Mouse (Mus musculus) 416B (cell line): Measurements from ENCODE around the gene Enthd1.
A peak's percentile ranks its signal among the peaks of the same experiment; 100 is the strongest.
"Not testable (repeated sequence)": the region's sequence is repeated elsewhere in the genome, so short reads cannot be mapped to it uniquely, and the experiment has no call there.

Experiments
- DNase-seq: peaks from one replicate; pipeline ENCODE4 v3.0.0; 2011; ENCODE audit warnings: low read depth

Enthd1 gene

GRCm38 (mm10) chr15:80565106-80565665 is at the start of gene Enthd1:
Gene Enthd1, minus strand, starts transcription at chr15:80565156.
- peak; percentile 22 for DNase-seq

GRCm38 (mm10) chr15:80613904-80614303 is 48.9 kb upstream of the Enthd1 start:
- DNase-seq = no peak

- DNase-seq = no peak
Measured at GRCm38 (mm10) chr15:80611478-80611877, 46.5 kb upstream of the Enthd1 start.

DNA sequence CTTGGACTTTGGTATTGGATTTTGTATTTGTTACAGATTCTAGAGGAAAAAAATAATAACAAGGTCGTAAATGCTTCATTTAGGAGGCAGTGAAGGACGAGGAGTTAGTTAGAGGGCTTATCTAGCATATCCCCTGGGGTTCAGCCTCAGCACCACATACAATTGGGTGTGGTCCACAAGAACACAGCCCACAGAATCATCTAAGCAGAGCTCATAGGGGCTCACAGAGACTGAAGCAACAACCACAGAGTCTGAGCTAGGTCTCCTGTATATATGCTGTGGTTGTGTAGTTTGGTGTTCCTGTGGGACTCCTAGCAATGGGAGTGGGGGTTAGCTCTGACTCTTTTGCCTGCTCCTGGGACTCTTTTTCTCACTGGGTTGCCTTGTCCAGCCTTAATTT is 45.4 kb upstream of the Enthd1 start:
- no peak for DNase-seq

DNA sequence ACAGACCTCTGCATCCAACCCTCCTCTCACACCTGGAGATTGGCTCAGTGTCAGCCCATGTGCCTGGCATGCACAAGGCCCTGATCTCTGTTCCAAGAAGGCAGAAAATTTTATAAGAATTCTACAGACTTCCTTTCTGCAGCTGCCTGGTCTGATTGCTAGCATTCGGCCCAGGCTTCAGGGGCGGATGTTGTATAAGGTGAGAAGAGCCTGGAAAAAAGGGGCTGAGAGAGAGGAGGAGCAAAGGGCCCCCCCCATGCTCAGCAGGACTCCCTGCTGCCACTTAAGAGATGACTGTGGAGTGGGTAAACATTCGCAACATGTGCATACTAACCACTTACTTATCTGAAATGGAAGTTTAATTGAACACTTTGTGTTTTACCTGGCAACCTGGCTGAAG is 43.0 kb upstream of the Enthd1 start:
- no peak for DNase-seq

DNA sequence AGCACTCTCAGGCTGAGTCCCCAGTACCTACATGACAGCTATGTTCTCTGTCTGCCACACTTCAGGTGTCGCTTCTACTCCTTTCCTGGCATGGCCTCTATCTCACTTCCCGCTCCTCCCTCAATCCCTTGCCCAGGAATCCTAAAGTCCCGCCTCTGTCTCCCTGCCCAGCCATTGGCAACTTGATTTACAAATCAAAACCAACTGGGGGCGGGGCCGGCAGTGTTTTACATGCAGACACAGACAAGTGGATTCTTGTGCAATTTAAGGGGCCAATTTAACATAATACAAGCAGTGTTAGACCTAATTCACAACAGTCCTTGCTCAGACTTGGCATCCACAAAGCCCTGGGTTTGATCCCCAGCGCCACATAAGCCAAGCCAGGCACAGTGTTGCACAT is 39.1 kb upstream of the Enthd1 start:
- no peak for DNase-seq

- DNase-seq = no peak
Measured at GRCm38 (mm10) chr15:80602487-80602886, 37.5 kb upstream of the Enthd1 start.

DNA sequence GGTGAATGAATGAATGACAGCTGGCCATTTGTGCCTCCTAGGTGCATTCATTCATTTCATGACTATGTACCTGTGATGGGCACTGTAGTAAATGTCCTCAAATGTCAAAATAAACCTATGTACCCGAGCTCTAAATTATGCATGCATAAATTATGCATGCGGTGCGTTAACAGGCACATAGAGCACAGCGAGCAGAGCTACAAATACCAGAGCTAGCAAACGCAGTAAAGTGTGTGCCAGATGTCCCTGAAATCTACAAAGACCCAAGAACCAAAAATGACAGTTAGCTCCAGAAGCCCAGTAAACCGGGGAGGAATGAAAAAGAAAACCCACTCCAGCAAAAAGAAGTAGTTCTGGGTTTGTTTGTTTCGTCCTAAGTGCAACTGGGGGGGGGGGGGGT is 36.5 kb upstream of the Enthd1 start:
- DNase-seq = no peak

GRCm38 (mm10) chr15:80599843-80600242 is 34.9 kb upstream of the Enthd1 start:
- no peak for DNase-seq

DNA sequence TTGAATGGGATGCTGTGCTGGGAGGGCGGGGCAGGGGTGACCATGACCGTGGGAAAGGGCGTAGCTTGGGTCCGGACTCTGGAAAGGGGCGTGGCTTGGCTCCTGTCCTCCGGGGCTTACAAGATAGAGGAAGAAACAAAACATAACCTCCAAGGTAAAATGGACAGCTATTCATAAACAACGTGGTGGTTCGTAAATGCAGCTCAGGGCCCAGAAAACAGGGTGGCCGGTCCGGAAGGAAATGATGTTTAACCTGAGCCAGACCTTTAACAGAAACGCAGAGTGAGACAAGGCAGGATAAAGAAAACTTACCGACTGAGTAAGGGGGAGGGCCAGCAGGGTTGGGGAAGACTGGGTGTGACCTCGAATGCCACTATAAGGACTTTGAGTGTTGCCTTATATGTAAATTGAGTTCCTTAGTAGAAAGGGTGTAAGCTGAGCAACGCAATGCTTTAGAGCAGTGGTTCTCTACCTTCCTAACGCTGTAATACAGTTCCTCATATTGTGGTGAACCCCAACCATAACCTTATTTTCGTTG is 34.3 kb upstream of the Enthd1 start:
- peak; percentile 56 for DNase-seq

DNA sequence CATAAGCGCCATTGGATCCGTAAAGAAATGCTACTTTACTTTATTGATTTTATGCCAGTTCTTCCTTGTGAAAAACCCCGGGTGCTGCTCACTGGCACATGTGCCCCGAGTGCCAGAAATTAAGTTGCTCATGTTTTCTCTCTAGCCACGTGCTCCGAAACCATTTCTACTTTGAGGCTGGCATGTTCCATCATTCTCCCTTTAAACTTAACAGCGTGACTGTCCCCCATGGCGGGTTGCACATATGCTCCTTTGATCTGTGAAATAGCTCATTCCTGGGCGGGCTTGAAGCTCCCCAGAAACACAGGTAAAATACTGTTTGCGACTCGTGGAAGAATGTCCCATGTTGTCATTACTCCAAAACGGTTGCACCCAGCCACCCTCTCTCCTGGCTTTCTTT is 33.8 kb upstream of the Enthd1 start:
- DNase-seq = no peak

DNA sequence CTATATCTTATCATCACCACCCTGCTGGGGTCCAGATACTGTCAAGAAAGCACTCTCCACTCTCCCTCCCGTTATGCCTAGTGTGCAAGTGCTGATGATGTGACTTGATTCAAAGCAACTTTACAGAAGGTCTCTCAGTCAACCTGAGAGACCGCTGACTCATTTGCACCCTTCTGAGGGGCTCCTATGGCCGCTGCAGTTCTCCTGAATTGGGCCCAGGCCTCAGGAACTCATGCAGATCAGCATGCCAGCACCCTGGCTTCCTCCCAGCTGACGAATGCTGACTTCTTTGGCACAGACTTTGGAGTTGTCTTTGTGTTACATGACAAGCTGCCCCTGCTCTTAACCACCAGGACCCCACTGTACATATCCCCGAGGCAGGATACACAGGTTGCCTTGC is 28.9 kb upstream of the Enthd1 start:
- DNase-seq = no peak

GRCm38 (mm10) chr15:80592737-80593136 is 27.8 kb upstream of the Enthd1 start:
- no peak for DNase-seq

- DNase-seq = no peak
Measured at GRCm38 (mm10) chr15:80590641-80591040, 25.7 kb upstream of the Enthd1 start.

DNA sequence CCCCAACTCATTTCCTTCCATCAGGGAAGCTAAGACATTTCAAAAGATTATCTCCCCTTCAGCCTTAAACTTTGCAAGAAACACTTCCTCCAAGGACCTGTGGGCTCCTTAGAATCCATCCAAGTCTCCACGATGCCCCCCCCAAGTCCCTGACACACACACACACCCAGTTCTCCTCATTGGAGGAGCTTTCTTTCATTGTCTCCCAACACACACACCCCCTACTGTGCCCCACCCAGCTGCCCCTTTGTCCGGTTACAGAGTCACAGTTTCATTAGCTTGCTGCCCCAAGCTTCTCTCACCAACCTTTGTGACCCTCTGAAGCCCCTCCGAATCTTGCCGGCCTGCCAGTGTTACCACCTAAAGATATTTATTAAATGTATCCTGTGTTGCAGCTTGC is 21.3 kb upstream of the Enthd1 start:
- DNase-seq = no peak

- DNase-seq = peak; percentile 75
Measured at GRCm38 (mm10) chr15:80582581-80583495, 17.9 kb upstream of the Enthd1 start.

DNA sequence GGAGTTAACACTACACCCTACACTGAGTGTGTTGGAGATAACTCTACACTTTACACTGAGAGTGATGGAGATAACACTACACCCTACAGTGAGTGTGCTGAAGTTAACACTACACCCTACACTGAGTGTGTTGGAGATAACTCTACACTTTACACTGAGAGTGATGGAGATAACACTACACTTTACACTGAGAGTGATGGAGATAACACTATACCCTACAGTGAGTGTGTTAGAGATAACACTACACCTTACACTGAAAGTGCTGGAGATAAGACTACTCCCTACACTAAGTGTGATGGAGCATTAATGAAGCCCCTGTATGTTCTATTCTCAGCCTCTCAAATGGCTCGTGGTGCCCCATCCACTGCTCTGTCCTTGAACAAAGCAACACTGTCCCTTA is 15.6 kb upstream of the Enthd1 start:
- not testable (repeated sequence) for DNase-seq

GRCm38 (mm10) chr15:80579121-80579520 is 14.2 kb upstream of the Enthd1 start:
- DNase-seq = no peak

GRCm38 (mm10) chr15:80577166-80577960 is 12.4 kb upstream of the Enthd1 start:
- no peak for DNase-seq

DNA sequence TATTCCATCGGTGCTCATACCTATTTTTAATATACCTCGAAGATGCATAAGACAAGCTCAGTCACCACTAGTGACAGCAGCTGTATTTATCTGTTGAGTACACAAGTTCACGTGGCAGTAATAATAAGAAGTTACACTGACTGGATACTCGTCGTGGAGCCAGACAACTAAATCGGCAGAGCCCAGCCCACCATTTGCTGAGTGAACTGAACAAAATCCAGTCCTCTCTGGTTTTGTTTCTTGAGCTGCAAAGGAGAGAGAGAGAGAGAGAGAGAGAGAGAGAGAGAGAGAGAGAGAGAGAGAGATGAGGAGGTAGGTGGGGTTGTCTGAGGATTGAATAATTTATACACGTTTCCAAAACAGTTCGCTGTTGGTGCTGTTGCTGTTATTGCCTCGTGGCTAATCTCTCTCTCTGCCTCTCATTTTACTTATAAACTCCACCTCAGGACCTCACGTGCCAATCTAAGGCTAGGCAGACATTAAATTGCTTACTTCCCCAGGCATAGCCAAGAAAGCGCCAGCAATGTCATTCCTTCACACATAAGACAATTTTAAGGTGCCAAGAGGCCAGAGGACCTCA is 11.5 kb upstream of the Enthd1 start:
- DNase-seq = no peak

GRCm38 (mm10) chr15:80575817-80576370 is 10.9 kb upstream of the Enthd1 start:
- no peak for DNase-seq
